Mouse (Mus musculus) lung, postnatal 25 days (tissue): ENCODE measurements around the gene Mn1.

Source experiments
- DNase-seq: peaks from one replicate; pipeline ENCODE4 v3.0.0; 2022; ENCODE audit warnings: low spot score

Mn1 gene

GRCm38 (mm10) chr5:111489022-111489616 lies 72.0 kb downstream of the Mn1 start:
- DNase-seq, result no peak

GRCm38 (mm10) chr5:111490599-111490998 lies 73.4 kb downstream of the Mn1 start:
- DNase-seq, result no peak

GRCm38 (mm10) chr5:111491485-111491884 lies 74.3 kb downstream of the Mn1 start:
- DNase-seq, result no peak

GRCm38 (mm10) chr5:111500036-111500435 lies 82.9 kb downstream of the Mn1 start:
- DNase-seq, result no peak

GRCm38 (mm10) chr5:111501691-111502441 lies 84.7 kb downstream of the Mn1 start:
- no peak for DNase-seq

- DNase-seq, result no peak
Observed at GRCm38 (mm10) chr5:111505241-111505640, 88.1 kb downstream of the Mn1 start.

GRCm38 (mm10) chr5:111505824-111506223 lies 88.7 kb downstream of the Mn1 start:
- no peak for DNase-seq

GRCm38 (mm10) chr5:111506410-111506809 lies 89.2 kb downstream of the Mn1 start:
- DNase-seq, result peak; percentile 28
